Mouse (Mus musculus) adrenal gland, postnatal 36 days (tissue): Measurements from ENCODE around the gene Prrc2c. TPM values are rescaled to one million over a fixed set of nuclear protein-coding genes. Genes with fewer than 3 reads are reported as not detected.
"Not testable (repeated sequence)": the region's sequence is repeated elsewhere in the genome, so short reads cannot be mapped to it uniquely, and the experiment has no call there.

ENCODE experiments used
- DNase-seq, 2 experiments: peaks; one replicate each; pipeline ENCODE4 v3.0.0; 2021; ENCODE audit warnings: mixed read lengths in 1 of 2
- total RNA-seq, 2 experiments: library from RNA; stranded (reverse); gene quantifications; 2 replicates each; pipeline ENCODE4 v1.2.3; 2021

Gene Prrc2c
- total RNA-seq, 2 experiments from 2014 or later, result 148 to 161 TPM

- no peak for DNase-seq
These were observed 74.7 kb downstream of the Prrc2c start for GRCm38 (mm10) chr1:162665486-162666174.

- DNase-seq, result peak; percentile 76 to 80
These were observed 75.4 kb downstream of the Prrc2c start for GRCm38 (mm10) chr1:162664826-162665475.

GRCm38 (mm10) chr1:162660276-162660860 is 80.0 kb downstream of the Prrc2c start:
- DNase-seq, result peak; percentile 27 to 52

- DNase-seq, result no peak
These were observed 82.2 kb downstream of the Prrc2c start, which contains the start of gene Myocos for GRCm38 (mm10) chr1:162658119-162658518. Myocos (minus strand) TSS chr1:162658219.

- DNase-seq, result no peak
These were observed 91.9 kb downstream of the Prrc2c start for GRCm38 (mm10) chr1:162648416-162648815.

GRCm38 (mm10) chr1:162646083-162646686 is 94.2 kb downstream of the Prrc2c start:
- DNase-seq, result peak in 1 of 2 experiments; percentile 13

GRCm38 (mm10) chr1:162643752-162644151 is 96.6 kb downstream of the Prrc2c start:
- peak; percentile 45 to 76 for DNase-seq

GRCm38 (mm10) chr1:162642591-162642990 is 97.8 kb downstream of the Prrc2c start:
- no peak for DNase-seq

GRCm38 (mm10) chr1:162639861-162640260 is 100.5 kb downstream of the Prrc2c start:
- no peak for DNase-seq

GRCm38 (mm10) chr1:162639051-162639750 is 101.2 kb downstream of the Prrc2c start, which contains the start of gene Myoc:
Myoc (plus strand) TSS chr1:162639155.
- DNase-seq, result no peak

GRCm38 (mm10) chr1:162638535-162638934 is 101.8 kb downstream of the Prrc2c start:
- DNase-seq, result no peak

- no peak for DNase-seq
These were observed 103.8 kb downstream of the Prrc2c start for GRCm38 (mm10) chr1:162636516-162636915.

GRCm38 (mm10) chr1:162635291-162635931 is 104.9 kb downstream of the Prrc2c start:
- DNase-seq, result not testable (repeated sequence)

GRCm38 (mm10) chr1:162628326-162628725 is 112.0 kb downstream of the Prrc2c start:
- not testable (repeated sequence) for DNase-seq

GRCm38 (mm10) chr1:162627821-162628220 is 112.5 kb downstream of the Prrc2c start:
- DNase-seq, result peak; percentile 11 to 17

GRCm38 (mm10) chr1:162625229-162625628 is 115.1 kb downstream of the Prrc2c start:
- no peak for DNase-seq

GRCm38 (mm10) chr1:162623895-162624294 is 116.5 kb downstream of the Prrc2c start:
- DNase-seq, result no peak
